Mouse (Mus musculus) small intestine, adult 2 months (tissue): ENCODE results near the gene Arf5. TPM values are rescaled to one million over a fixed set of nuclear protein-coding genes. Genes with fewer than 3 reads are reported as not detected.

Experiments
- H3K27ac ChIP-seq: fragments of 200-500 bp; 2 replicates; pipeline ENCODE4 v1.5.1; 2012; ENCODE audit warnings: low read depth, low read length, control low read depth, inconsistent platforms; ENCODE audit not compliant: insufficient read depth
- H3K27me3 ChIP-seq: fragments of 200-500 bp; 2 replicates; pipeline ENCODE4 v1.6.1; 2012; ENCODE audit warnings: mild to moderate bottlenecking, moderate library complexity, low read length, inconsistent platforms; ENCODE audit not compliant: control insufficient read depth, insufficient read depth
- H3K36me3 ChIP-seq: fragments of 200-500 bp; 2 replicates; pipeline ENCODE4 v1.6.1; 2012; ENCODE audit warnings: mild to moderate bottlenecking, low read length, control low read depth, inconsistent platforms; ENCODE audit not compliant: control insufficient read depth, insufficient read depth
- H3K4me1 ChIP-seq: fragments of 200-500 bp; 2 replicates; pipeline ENCODE4 v1.6.1; 2012; ENCODE audit warnings: low read length, inconsistent platforms, mixed read lengths; ENCODE audit not compliant: control insufficient read depth, insufficient read depth, insufficient read length
- H3K4me3 ChIP-seq: fragments of 200-500 bp; 2 replicates; pipeline ENCODE4 v1.5.1; 2012; ENCODE audit warnings: low read depth, mild to moderate bottlenecking, control low read depth, inconsistent platforms, low read length, moderate library complexity
- CTCF ChIP-seq: fragments of 200-500 bp; IDR thresholded peaks from 2 replicates; pipeline ENCODE4 v1.5.1; 2012; ENCODE audit warnings: low read depth, mild to moderate bottlenecking, control low read depth, inconsistent platforms, low read length, moderate library complexity, mixed read lengths; ENCODE audit not compliant: insufficient replicate concordance, insufficient read length; ENCODE audit errors: extremely low read depth
- POLR2A ChIP-seq: fragments of 200-500 bp; IDR thresholded peaks from 2 replicates; pipeline ENCODE4 v1.6.1; 2012; ENCODE audit warnings: low read depth, mild to moderate bottlenecking, control low read depth, inconsistent platforms, low read length, moderate library complexity
- WGBS: fragments of 180-500 bp; shearing (Covaris S2); methylation state at CpG from one replicate; pipeline ENCODE4 v1.1.7; 2018; 5-methylcytosine and 5-hydroxymethylcytosine counted together
- polyA plus RNA-seq: library from polyadenylated mRNA; depleted of rRNA; stranded (reverse); fragments of >200 nt; gene quantifications from 2 replicates; pipeline ENCODE4 v1.2.3, GENCODE M21; 2012; rRNA removed

The Arf5 gene
- 564 and 1,346 TPM in 2 replicates for polyA plus RNA-seq

DNA sequence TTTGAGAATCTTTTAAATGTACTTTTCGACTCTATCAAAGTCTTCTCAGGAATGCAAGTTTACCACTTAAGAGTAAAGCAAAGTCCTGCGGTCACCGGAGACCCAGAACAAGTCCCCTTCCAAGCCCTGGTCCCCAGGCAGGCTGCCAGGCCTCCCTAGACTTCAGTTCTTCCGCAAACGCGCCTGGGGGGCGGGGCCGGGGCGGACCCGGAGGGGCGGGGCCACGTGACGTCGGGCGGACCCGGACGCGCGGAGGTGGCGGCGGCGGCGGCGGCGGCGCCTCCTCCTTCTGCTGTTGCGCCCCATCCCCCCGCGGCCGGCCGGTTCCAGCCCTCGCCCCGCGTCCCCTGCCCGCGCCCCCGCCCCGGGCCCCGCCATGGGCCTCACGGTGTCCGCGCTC is at the start of gene Arf5:
Arf5 (plus strand) TSS at position 248 of the 400 bp plus-strand sequence.
- peaks cover 20% of the 10 kb centered on the region for H3K4me1 ChIP-seq
- 1% methylated on average over 33 of the region's 42 CpGs for WGBS
- TF ChIP-seq CTCF = no peak
- peak; percentile 46; the same call in 1 of the 2 replicates for TF ChIP-seq POLR2A
- peak within 1 kb of the TSS; percentile 67 for H3K27ac ChIP-seq
- peaks cover 21% of the 10 kb centered on the region for H3K36me3 ChIP-seq
- H3K27me3 ChIP-seq = no peaks in the 10 kb centered on the region
- peak within 1 kb of the TSS; percentile 99 for H3K4me3 ChIP-seq

GRCm38 (mm10) chr6:28381983-28382382 is 41.4 kb upstream of the Arf5 start:
- H3K4me1 ChIP-seq = no peaks in the 10 kb centered on the region
- H3K27ac ChIP-seq = no peak overlapping the region
- 33% methylated on average over 4 of the region's 4 CpGs for WGBS
- no peaks in the 10 kb centered on the region for H3K36me3 ChIP-seq
- no peaks in the 10 kb centered on the region for H3K27me3 ChIP-seq
- TF ChIP-seq POLR2A (no peak), CTCF (no peak)
- no peak overlapping the region for H3K4me3 ChIP-seq

- H3K4me1 ChIP-seq = peaks cover 2% of the 10 kb centered on the region; the same call in 1 of the 2 replicates
- H3K36me3 ChIP-seq = no peaks in the 10 kb centered on the region
- no peak overlapping the region for H3K4me3 ChIP-seq
- no peak overlapping the region for H3K27ac ChIP-seq
- no peak for TF ChIP-seq POLR2A
- 69% methylated on average over 3 of the region's 3 CpGs for WGBS
- H3K27me3 ChIP-seq = no peaks in the 10 kb centered on the region
These were observed 38.2 kb upstream of the Arf5 start for GRCm38 (mm10) chr6:28385169-28385568.

- 30% methylated on average over 3 of the region's 3 CpGs for WGBS
- TF ChIP-seq POLR2A = no peak
- no peak for TF ChIP-seq CTCF
- no peaks in the 10 kb centered on the region for H3K36me3 ChIP-seq
- H3K27me3 ChIP-seq = no peaks in the 10 kb centered on the region
- H3K4me3 ChIP-seq = no peak overlapping the region
- no peak overlapping the region for H3K27ac ChIP-seq
- peaks cover 2% of the 10 kb centered on the region; the same call in 1 of the 2 replicates for H3K4me1 ChIP-seq
These were observed 34.3 kb upstream of the Arf5 start for GRCm38 (mm10) chr6:28389038-28389437.

DNA sequence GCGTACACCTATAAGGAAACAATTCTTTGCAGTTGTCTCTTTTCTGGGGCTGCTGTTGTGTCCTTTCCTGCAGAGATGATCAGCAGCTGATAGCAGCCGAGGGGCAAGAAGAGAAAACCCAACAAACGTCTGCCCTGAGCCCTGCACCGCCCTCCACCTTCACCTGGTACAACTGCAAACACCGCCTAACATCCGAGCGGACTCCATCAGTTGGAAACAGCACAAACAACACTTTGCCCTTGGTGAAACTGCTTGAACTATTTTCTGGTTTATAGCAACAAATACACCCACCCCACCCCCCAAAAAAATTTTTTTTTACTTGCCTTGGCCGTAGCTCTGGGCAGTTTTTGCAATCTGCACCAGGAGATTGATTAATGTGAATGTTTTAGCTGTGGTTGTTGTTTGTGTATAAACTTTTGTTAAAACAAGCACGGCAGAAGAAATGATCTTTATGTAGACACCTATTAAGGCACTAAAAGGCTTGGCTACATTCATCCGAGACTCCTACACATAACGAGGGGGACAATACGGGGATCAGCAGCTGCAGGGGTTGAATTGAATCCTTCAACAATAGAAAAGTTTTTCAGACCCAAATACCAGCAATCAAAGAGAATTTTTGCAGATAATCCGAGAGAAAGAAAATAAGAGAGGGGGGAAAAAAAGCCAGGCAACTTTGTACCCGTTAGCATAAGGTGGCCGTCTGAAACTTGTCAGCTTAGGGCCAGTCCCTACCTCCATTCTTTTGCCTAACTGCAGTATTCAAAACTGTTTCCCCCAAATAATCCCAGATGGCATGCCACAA is 27.1 kb upstream of the Arf5 start:
- no peak overlapping the region for H3K27ac ChIP-seq
- H3K36me3 ChIP-seq = no peaks in the 10 kb centered on the region
- H3K4me1 ChIP-seq = no peaks in the 10 kb centered on the region
- 54% methylated on average over 15 of the region's 15 CpGs for WGBS
- no peak overlapping the region for H3K4me3 ChIP-seq
- TF ChIP-seq CTCF = no peak
- TF ChIP-seq POLR2A = no peak
- H3K27me3 ChIP-seq = peaks cover 27% of the 10 kb centered on the region

GRCm38 (mm10) chr6:28396853-28397457 is 26.4 kb upstream of the Arf5 start:
- no peak overlapping the region for H3K4me3 ChIP-seq
- no peak overlapping the region for H3K27ac ChIP-seq
- H3K27me3 ChIP-seq = peaks cover 27% of the 10 kb centered on the region
- TF ChIP-seq CTCF = no peak
- no peak for TF ChIP-seq POLR2A
- H3K36me3 ChIP-seq = no peaks in the 10 kb centered on the region
- 6% methylated on average over 19 of the region's 19 CpGs for WGBS
- no peaks in the 10 kb centered on the region for H3K4me1 ChIP-seq

- WGBS = 2% methylated on average over 33 of the region's 33 CpGs
- Histone ChIP-seq H3K4me1 (no peaks in the 10 kb centered on the region), H3K4me3 (peak within 1 kb of the TSS; percentile 51), H3K27me3 (peaks cover 27% of the 10 kb centered on the region), H3K27ac (no peak within 1 kb of the TSS), H3K36me3 (no peaks in the 10 kb centered on the region)
- TF ChIP-seq CTCF = no peak
- no peak for TF ChIP-seq POLR2A
These were observed 25.6 kb upstream of the Arf5 start, which contains the start of gene Zfp800 for GRCm38 (mm10) chr6:28397681-28398203. TSS of gene Zfp800 (minus strand) at chr6:28398005.
